Mouse (Mus musculus): Measurements from ENCODE around the gene Rps11. TPM values are rescaled to one million over a fixed set of nuclear protein-coding genes. Genes with fewer than 3 reads are reported as not detected.
A peak's percentile ranks its signal among the peaks of the same experiment; 100 is the strongest.

Gene Rps11
- polyA plus RNA-seq, 1 experiment = 310 TPM

DNA sequence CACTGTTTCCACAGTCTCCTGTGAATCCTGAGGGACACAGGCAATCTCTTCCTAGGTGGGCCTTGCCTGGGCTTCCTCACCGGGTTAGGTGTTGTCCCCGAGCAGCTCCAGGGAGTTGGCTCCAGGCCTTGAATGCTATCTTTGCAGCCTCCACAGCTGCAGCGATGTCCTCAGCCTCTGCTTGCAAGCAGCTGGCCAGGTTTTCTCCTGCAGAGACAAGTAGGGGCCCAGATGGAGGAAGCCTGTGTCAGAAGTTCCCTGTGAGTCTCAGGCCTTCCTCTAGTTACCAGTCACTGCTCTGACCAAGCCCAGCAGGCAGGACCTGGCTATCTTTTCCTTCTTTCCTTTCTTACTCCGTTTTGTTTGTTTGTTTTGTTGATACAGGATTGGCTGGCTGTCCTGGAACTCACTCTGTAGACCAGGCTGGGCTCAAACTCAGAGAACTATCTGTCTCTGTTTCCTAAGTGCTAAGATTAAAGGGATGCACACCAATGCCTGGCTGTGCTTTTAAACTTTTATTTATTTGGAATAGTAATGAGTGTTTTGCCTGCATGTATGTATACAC is 24.4 kb upstream of the Rps11 start:
- DNase-seq = no peak
- Histone ChIP-seq H3K27me3 (replicated peaks; ENCODE audit: control insufficient read depth, insufficient read depth, low read length) (no peaks in the 10 kb centered on the region), H3K4me1 (ENCODE audit: control insufficient read depth, insufficient read depth, low read length) (peaks cover 15% of the 10 kb centered on the region; the same call in 1 of the 2 replicates), H3K36me3 (ENCODE audit: control insufficient read depth, insufficient read depth, low read length) (peaks cover 2% of the 10 kb centered on the region), H3K4me3 (ENCODE audit: insufficient read depth, low read depth, low read length) (no peak overlapping the region), H3K27ac (ENCODE audit: insufficient read depth, low read depth, low read length) (peak overlapping the region; percentile 72)
- WGBS = 47% methylated on average over 4 of the region's 4 CpGs
- no peak for TF ChIP-seq CTCF (conservative IDR thresholded peaks at IDR 0.05; ENCODE audit: insufficient read depth, insufficient read length, low read depth, low read length)
- TF ChIP-seq POLR2A (IDR thresholded peaks at IDR 0.05; ENCODE audit: low read depth, low read length) = no peak

GRCm38 (mm10) chr7:45147899-45148298 is 23.7 kb upstream of the Rps11 start:
- H3K27ac ChIP-seq (ENCODE audit: insufficient read depth, low read depth, low read length) = peak overlapping the region; percentile 72
- H3K36me3 ChIP-seq (ENCODE audit: control insufficient read depth, insufficient read depth, low read length) = peaks cover 2% of the 10 kb centered on the region
- H3K27me3 ChIP-seq (replicated peaks; ENCODE audit: control insufficient read depth, insufficient read depth, low read length) = no peaks in the 10 kb centered on the region
- WGBS = 39% methylated on average over 11 of the region's 11 CpGs
- peak; percentile 73 for DNase-seq
- TF ChIP-seq CTCF (conservative IDR thresholded peaks at IDR 0.05; ENCODE audit: insufficient read depth, insufficient read length, low read depth, low read length) = no peak
- TF ChIP-seq POLR2A (IDR thresholded peaks at IDR 0.05; ENCODE audit: low read depth, low read length) = no peak
- no peak overlapping the region for H3K4me3 ChIP-seq (ENCODE audit: insufficient read depth, low read depth, low read length)
- H3K4me1 ChIP-seq (ENCODE audit: control insufficient read depth, insufficient read depth, low read length) = peaks cover 15% of the 10 kb centered on the region; the same call in 1 of the 2 replicates

- peak overlapping the region; percentile 53 for H3K27ac ChIP-seq (ENCODE audit: insufficient read depth, low read depth, low read length)
- TF ChIP-seq CTCF (conservative IDR thresholded peaks at IDR 0.05; ENCODE audit: insufficient read depth, insufficient read length, low read depth, low read length) = no peak
- TF ChIP-seq POLR2A (IDR thresholded peaks at IDR 0.05; ENCODE audit: low read depth, low read length) = no peak
- peaks cover 2% of the 10 kb centered on the region for H3K36me3 ChIP-seq (ENCODE audit: control insufficient read depth, insufficient read depth, low read length)
- H3K4me1 ChIP-seq (ENCODE audit: control insufficient read depth, insufficient read depth, low read length) = peaks cover 15% of the 10 kb centered on the region; the same call in 1 of the 2 replicates
- H3K4me3 ChIP-seq (ENCODE audit: insufficient read depth, low read depth, low read length) = peak overlapping the region; percentile 20
- 54% methylated on average over 11 of the region's 11 CpGs for WGBS
- no peaks in the 10 kb centered on the region for H3K27me3 ChIP-seq (replicated peaks; ENCODE audit: control insufficient read depth, insufficient read depth, low read length)
- DNase-seq = peak; percentile 63
These were observed 23.0 kb upstream of the Rps11 start for GRCm38 (mm10) chr7:45147267-45147666.

DNA sequence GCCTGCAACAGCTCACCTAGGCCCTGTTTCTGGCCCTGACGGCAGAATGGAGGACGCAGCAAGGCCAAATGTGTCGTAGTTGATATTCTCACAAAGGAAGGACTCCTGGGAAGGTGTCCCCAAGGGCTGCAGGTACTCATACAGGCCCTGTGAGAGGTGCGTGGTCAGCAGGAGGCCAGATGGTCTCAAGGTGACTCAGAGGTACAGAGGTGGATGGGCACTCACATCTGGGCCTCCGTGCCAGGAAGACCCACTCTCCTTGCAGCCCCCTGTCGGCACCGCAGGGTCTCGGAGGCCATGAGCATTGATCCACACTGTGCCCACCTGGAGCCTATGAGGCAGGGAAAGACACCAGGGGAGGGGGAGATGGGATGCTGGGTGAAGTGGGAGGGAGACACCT is 21.2 kb upstream of the Rps11 start:
- WGBS = 95% methylated on average over 8 of the region's 8 CpGs
- peaks cover 2% of the 10 kb centered on the region for H3K36me3 ChIP-seq (ENCODE audit: control insufficient read depth, insufficient read depth, low read length)
- TF ChIP-seq CTCF (conservative IDR thresholded peaks at IDR 0.05; ENCODE audit: insufficient read depth, insufficient read length, low read depth, low read length) (no peak), POLR2A (IDR thresholded peaks at IDR 0.05; ENCODE audit: low read depth, low read length) (no peak)

DNA sequence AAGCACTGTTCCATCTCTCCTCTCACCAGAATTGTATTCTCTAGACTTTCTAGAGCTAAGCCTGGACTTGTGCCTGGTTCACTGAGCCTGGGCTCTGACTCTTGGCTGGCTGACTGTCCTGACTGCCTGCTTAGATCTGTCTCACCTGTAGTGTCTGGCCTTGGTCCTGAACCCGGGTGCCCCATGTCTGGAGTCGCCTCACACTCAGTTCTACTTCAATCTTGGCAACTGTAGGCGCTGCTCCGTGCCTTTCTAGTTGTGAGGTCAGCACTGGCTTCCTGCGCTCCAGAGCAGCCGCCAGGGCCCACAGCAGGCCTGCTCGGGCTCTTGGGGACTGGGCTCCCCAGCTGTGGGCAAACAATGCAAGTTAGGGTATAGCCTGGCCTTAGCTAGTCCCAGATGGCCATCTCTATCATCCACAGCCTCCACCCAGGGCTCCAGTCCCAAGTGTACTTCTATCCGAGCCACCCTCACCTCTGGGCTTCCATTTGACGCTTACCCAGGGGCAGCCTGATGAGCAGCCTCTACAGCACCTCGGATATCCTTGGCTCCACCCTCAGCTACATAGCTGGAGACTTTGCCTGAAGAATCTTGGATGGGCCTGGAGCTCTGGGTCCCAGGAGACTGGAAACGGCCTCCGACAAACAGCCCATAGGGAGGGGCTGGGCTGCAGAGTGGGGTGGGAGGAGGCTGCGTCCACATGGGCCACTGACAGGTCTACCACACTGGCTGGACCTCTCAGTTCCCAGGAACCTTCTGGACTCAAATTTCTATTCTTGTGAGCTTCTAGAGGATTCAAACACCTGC is 20.3 kb upstream of the Rps11 start:
- no peaks in the 10 kb centered on the region for H3K27me3 ChIP-seq (replicated peaks; ENCODE audit: control insufficient read depth, insufficient read depth, low read length)
- H3K4me1 ChIP-seq (ENCODE audit: control insufficient read depth, insufficient read depth, low read length) = peaks cover 15% of the 10 kb centered on the region; the same call in 1 of the 2 replicates
- H3K27ac ChIP-seq (ENCODE audit: insufficient read depth, low read depth, low read length) = 0 out of 2 replicates have a peak overlapping the region, but pooled peaks have one; percentile 25
- WGBS = 75% methylated on average over 13 of the region's 13 CpGs
- no peak for DNase-seq
- no peak overlapping the region for H3K4me3 ChIP-seq (ENCODE audit: insufficient read depth, low read depth, low read length)
- TF ChIP-seq POLR2A (IDR thresholded peaks at IDR 0.05; ENCODE audit: low read depth, low read length) (no peak), CTCF (conservative IDR thresholded peaks at IDR 0.05; ENCODE audit: insufficient read depth, insufficient read length, low read depth, low read length) (no peak)
- peaks cover 2% of the 10 kb centered on the region for H3K36me3 ChIP-seq (ENCODE audit: control insufficient read depth, insufficient read depth, low read length)

More for the DNA sequence above, 21.2 kb upstream of the Rps11 start:
- no peaks in the 10 kb centered on the region for H3K27me3 ChIP-seq (replicated peaks; ENCODE audit: control insufficient read depth, insufficient read depth, low read length)
- no peak for DNase-seq
- H3K27ac ChIP-seq (ENCODE audit: insufficient read depth, low read depth, low read length) = no peak overlapping the region
- no peak overlapping the region for H3K4me3 ChIP-seq (ENCODE audit: insufficient read depth, low read depth, low read length)
- H3K4me1 ChIP-seq (ENCODE audit: control insufficient read depth, insufficient read depth, low read length) = peaks cover 15% of the 10 kb centered on the region; the same call in 1 of the 2 replicates

DNA sequence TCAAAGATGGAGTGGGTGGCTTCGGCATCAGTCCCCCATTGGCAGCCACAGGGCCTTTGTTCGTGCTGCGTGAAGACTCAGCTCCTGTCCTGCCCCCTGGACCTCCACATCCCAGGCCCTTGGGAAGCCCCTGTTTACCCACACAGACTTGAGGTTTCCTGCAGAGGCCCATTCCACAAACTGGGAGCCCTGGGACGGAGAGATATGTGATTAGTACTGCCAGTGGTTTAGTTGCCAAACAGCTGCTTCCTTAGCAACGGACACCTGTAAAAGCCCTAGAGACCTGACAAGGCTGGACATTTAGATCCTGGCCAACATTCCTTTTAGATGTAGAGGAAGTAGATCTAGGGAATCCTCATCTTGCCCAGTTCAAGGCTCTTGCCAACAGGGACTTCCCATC is 17.7 kb upstream of the Rps11 start:
- 82% methylated on average over 5 of the region's 5 CpGs for WGBS
- Histone ChIP-seq H3K36me3 (ENCODE audit: control insufficient read depth, insufficient read depth, low read length) (peaks cover 2% of the 10 kb centered on the region), H3K27me3 (replicated peaks; ENCODE audit: control insufficient read depth, insufficient read depth, low read length) (no peaks in the 10 kb centered on the region), H3K4me1 (ENCODE audit: control insufficient read depth, insufficient read depth, low read length) (no peaks in the 10 kb centered on the region), H3K4me3 (ENCODE audit: insufficient read depth, low read depth, low read length) (no peak overlapping the region), H3K27ac (ENCODE audit: insufficient read depth, low read depth, low read length) (no peak overlapping the region)
- no peak for DNase-seq
- TF ChIP-seq POLR2A (IDR thresholded peaks at IDR 0.05; ENCODE audit: low read depth, low read length) = no peak
- TF ChIP-seq CTCF (conservative IDR thresholded peaks at IDR 0.05; ENCODE audit: insufficient read depth, insufficient read length, low read depth, low read length) = no peak

GRCm38 (mm10) chr7:45141319-45141718 is 17.1 kb upstream of the Rps11 start:
- H3K27me3 ChIP-seq (replicated peaks; ENCODE audit: control insufficient read depth, insufficient read depth, low read length) = no peaks in the 10 kb centered on the region
- H3K4me3 ChIP-seq (ENCODE audit: insufficient read depth, low read depth, low read length) = no peak overlapping the region
- no peak overlapping the region for H3K27ac ChIP-seq (ENCODE audit: insufficient read depth, low read depth, low read length)
- no peak for DNase-seq
- H3K36me3 ChIP-seq (ENCODE audit: control insufficient read depth, insufficient read depth, low read length) = peaks cover 2% of the 10 kb centered on the region
- 94% methylated on average over 3 of the region's 3 CpGs for WGBS
- no peaks in the 10 kb centered on the region for H3K4me1 ChIP-seq (ENCODE audit: control insufficient read depth, insufficient read depth, low read length)
- TF ChIP-seq POLR2A (IDR thresholded peaks at IDR 0.05; ENCODE audit: low read depth, low read length) = no peak
- TF ChIP-seq CTCF (conservative IDR thresholded peaks at IDR 0.05; ENCODE audit: insufficient read depth, insufficient read length, low read depth, low read length) = no peak

All from kidney, adult 2 months (tissue).